Mouse (Mus musculus) midbrain, embryonic 10.5 days (tissue): ENCODE results near the gene Tanc2. TPM values are rescaled to one million over a fixed set of nuclear protein-coding genes. Genes with fewer than 3 reads are reported as not detected.
A peak's percentile ranks its signal among the peaks of the same experiment; 100 is the strongest.

Source experiments
- DNase-seq: peaks from one replicate; pipeline ENCODE4 v3.0.0-alpha.2; 2017; ENCODE audit warnings: low spot score
- H3K27ac ChIP-seq: fragments of 300-500 bp; sonication (generic); replicated peaks from 2 replicates; pipeline ENCODE4 v1.5.1; 2016; ENCODE audit warnings: mild to moderate bottlenecking
- H3K27me3 ChIP-seq: fragments of 300-500 bp; sonication (generic); 2 replicates; pipeline ENCODE4 v1.6.1; 2016; ENCODE audit warnings: low read depth, mild to moderate bottlenecking; ENCODE audit not compliant: poor library complexity, severe bottlenecking
- H3K36me3 ChIP-seq: fragments of 300-500 bp; sonication (generic); 2 replicates; pipeline ENCODE4 v1.6.1; 2016; ENCODE audit warnings: mild to moderate bottlenecking, moderate library complexity
- H3K4me1 ChIP-seq: fragments of 300-500 bp; sonication (generic); 2 replicates; pipeline ENCODE4 v1.6.1; 2016
- H3K4me3 ChIP-seq: fragments of 300-500 bp; sonication (generic); 2 replicates; pipeline ENCODE4 v1.5.1; 2016; ENCODE audit warnings: mild to moderate bottlenecking, moderate library complexity
- H3K9me3 ChIP-seq: fragments of 300-500 bp; sonication (generic); replicated peaks from 2 replicates; pipeline ENCODE4 v1.6.1; 2016; ENCODE audit warnings: mild to moderate bottlenecking
- WGBS: fragments of 180-500 bp; shearing (Covaris S2); methylation state at CpG from one replicate; pipeline ENCODE4 v1.1.7; 2016; 5-methylcytosine and 5-hydroxymethylcytosine counted together
- polyA plus RNA-seq: library from polyadenylated mRNA; unstranded; fragments of >200 nt; fragmentation: Nextera tagmentation; extraction: Ambion mirVana; gene quantifications from 2 replicates; pipeline ENCODE4 v1.2.1, GENCODE M21; 2016

Tanc2 gene
- polyA plus RNA-seq: 5.3 and 6.8 TPM in 2 replicates

DNA sequence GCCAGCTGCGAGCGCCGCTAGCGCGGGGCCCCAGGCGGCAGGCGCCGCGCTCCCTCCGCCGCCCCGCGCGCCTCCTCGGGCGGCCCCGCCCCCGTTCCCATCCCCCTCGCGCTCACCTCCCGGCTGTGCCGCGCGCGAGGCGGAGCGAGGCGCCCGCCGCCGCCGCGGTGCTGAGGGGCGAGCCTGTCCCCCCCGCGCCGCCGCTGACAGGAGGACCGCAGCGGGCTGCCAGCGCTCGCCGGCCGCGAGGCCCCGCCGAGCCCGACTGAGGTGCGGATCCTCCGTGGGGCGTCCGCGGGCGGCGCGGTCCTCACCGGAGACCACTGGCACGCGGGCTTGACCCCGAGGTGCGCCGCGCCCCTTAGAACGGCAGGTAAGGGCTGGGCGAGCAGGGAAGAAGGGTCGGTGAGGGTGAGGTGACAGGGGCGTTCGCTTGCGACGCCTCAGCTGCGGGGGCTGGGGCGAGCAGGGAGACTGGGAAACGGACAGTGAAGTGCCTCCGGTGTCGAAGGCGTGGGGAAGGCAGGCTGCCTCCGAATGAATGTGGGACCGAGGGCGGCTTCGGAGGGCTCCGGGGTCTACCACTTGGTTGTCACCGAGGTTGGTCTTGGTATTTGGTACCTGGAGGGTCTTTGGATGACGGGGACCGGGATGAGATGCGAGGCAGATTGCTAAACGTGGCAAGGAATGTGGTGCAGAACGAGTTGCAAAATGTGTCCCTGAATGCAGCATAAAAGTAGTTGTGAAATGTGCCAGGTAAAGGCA, at the start of gene Tanc2:
Gene Tanc2 (plus strand): TSS at position 110 of the 765 bp plus-strand sequence.
- 2% methylated on average over 76 of the region's 87 CpGs for WGBS
- Histone ChIP-seq H3K27ac (peak within 1 kb of the TSS; percentile 95), H3K4me1 (peaks cover 23% of the 10 kb centered on the region), H3K27me3 (peaks cover 9% of the 10 kb centered on the region), H3K36me3 (no peaks in the 10 kb centered on the region), H3K9me3 (no peaks in the 10 kb centered on the region), H3K4me3 (peak within 1 kb of the TSS; percentile 87)
- DNase-seq: peak; percentile 61

DNA sequence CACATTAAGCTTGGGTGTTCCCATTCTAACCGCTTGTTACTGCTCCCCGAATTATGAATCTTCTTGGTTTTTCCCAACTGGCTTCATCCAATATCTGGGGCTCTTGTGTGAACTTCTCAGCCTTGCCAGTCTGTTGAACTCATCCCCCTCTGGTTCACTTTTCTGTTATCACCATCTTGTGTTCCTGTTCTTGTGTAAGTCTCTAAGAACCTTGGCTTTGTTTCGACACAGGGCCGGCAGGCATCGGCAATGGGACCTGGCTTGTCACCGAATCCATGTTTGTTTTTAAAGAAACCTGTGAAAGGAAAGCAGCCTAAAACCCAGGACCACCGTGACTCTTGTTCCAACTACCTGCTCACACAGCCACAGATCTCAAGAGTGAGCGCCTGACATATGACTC, 49.0 kb upstream of the Tanc2 start:
- Histone ChIP-seq H3K27ac (no peak overlapping the region), H3K9me3 (no peaks in the 10 kb centered on the region), H3K36me3 (no peaks in the 10 kb centered on the region), H3K4me1 (peaks cover 9% of the 10 kb centered on the region), H3K4me3 (no peak overlapping the region), H3K27me3 (no peaks in the 10 kb centered on the region)
- no peak for DNase-seq
- 94% methylated on average over 8 of the region's 8 CpGs for WGBS

DNA sequence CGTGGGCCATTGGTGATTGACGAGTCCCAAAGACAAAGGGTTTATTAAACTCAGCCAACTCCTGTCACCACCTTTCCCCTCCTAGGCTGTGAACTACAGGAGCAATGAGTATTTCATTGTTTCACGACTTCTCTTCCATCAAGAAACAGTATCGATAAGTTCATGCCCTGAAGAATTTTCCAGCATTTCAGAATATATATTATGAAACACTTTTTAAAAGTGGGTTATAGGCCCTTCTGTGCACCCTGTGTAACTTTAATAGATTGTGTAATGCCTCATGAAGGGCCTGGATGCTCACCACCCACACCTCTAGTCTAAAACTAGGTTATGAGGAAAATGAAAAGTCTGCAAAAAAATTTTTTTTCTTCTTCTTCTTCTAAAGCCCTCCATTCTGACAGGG, 48.4 kb upstream of the Tanc2 start:
- no peak overlapping the region for H3K4me3 ChIP-seq
- peaks cover 12% of the 10 kb centered on the region for H3K4me1 ChIP-seq
- no peak for DNase-seq
- 86% methylated on average over 4 of the region's 4 CpGs for WGBS
- H3K27ac ChIP-seq: no peak overlapping the region
- no peaks in the 10 kb centered on the region for H3K9me3 ChIP-seq
- H3K36me3 ChIP-seq: no peaks in the 10 kb centered on the region
- H3K27me3 ChIP-seq: no peaks in the 10 kb centered on the region

DNA sequence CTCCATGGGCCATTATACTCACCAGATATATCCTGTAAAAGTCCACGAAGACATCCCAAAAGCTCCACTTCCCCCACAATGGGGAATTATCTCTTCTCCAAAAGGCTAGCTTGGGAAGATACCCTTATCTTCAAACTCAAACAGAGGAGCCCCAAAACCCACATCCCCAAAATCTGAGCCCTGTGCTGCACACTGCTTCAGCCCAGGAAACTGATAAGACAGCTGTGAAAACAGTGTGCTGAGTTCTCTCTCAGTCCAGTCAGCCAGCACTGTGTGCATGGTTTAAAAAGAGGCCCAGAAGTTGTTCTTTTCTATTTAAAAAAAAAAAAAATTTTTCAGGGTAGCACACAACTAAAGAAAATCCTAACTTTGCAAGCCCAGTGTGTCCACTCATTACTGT, 47.7 kb upstream of the Tanc2 start:
- peaks cover 15% of the 10 kb centered on the region for H3K4me1 ChIP-seq
- H3K9me3 ChIP-seq: no peaks in the 10 kb centered on the region
- H3K27me3 ChIP-seq: no peaks in the 10 kb centered on the region
- H3K4me3 ChIP-seq: no peak overlapping the region
- WGBS: 59% methylated on average over 1 of the region's 1 CpGs
- no peak overlapping the region for H3K27ac ChIP-seq
- no peaks in the 10 kb centered on the region for H3K36me3 ChIP-seq
- DNase-seq: no peak

DNA sequence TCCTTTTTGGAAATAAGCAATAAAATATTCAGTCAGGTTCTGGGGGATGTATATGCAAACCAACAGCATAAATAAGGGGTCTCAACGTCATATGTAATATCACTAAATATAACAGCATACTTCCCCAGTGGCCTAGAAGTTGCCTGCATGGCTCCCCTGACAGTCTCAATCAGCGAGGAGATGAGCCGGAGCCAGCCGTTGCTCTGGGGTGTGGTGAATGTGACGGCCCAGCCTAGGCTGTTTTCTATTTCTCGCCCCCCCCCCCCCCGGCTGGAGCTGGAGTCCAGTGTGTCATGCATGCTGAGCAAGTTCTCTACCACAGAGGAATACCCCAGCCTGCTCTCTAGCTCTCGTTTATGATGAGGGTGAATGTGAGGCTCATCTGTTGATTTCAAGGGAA, 44.0 kb upstream of the Tanc2 start:
- no peak for DNase-seq
- H3K36me3 ChIP-seq: no peaks in the 10 kb centered on the region
- no peak overlapping the region for H3K4me3 ChIP-seq
- H3K27ac ChIP-seq: peak overlapping the region; percentile 23; the same call in 1 of the 2 replicates
- H3K4me1 ChIP-seq: peaks cover 18% of the 10 kb centered on the region
- WGBS: 67% methylated on average over 8 of the region's 8 CpGs
- H3K27me3 ChIP-seq: no peaks in the 10 kb centered on the region
- no peaks in the 10 kb centered on the region for H3K9me3 ChIP-seq

DNA sequence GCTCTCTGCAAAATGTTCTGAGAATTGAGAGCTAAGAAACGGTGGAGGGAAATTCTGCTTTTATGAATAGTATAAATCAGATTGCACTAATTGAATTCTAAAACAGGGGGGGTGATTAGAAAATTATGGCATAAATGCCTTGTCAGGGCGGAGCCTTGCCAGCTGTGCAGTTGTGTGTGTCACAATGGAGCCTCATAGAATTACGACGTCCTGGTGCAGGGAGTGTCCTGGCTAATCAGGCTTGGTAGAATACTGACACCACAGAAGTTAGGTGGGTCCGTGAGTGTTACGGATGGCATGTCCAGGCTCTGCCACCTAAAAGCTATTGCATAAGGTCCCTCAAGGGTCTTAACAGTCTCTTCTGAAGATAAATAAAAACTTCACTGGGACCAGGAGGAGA, 43.4 kb upstream of the Tanc2 start:
- no peaks in the 10 kb centered on the region for H3K9me3 ChIP-seq
- no peak overlapping the region for H3K27ac ChIP-seq
- no peak overlapping the region for H3K4me3 ChIP-seq
- no peaks in the 10 kb centered on the region for H3K36me3 ChIP-seq
- DNase-seq: no peak
- 71% methylated on average over 6 of the region's 6 CpGs for WGBS
- peaks cover 18% of the 10 kb centered on the region for H3K4me1 ChIP-seq
- H3K27me3 ChIP-seq: no peaks in the 10 kb centered on the region

DNA sequence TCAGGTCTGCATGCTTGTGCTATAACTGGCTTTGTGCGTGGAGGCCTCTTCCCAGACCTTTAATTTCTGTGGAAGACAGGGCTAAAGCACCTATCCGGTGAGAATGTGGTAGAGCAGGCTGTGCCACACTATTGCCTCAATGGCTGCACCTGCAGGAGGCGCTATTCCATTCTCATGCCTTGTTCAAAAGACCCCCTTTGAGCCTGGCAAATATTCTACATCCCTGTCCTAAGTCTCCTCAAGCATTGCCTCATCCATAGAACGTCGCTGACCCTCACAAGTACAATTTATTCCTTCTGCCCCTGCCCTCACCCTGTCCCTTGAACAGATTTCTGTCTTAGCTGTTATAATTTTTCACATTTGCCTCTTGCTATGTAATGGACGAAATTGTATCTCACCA, 41.4 kb upstream of the Tanc2 start:
- H3K27ac ChIP-seq: no peak overlapping the region
- no peak for DNase-seq
- no peaks in the 10 kb centered on the region for H3K27me3 ChIP-seq
- no peaks in the 10 kb centered on the region for H3K9me3 ChIP-seq
- 83% methylated on average over 6 of the region's 6 CpGs for WGBS
- H3K4me1 ChIP-seq: peaks cover 23% of the 10 kb centered on the region
- H3K36me3 ChIP-seq: no peaks in the 10 kb centered on the region
- H3K4me3 ChIP-seq: no peak overlapping the region

DNA sequence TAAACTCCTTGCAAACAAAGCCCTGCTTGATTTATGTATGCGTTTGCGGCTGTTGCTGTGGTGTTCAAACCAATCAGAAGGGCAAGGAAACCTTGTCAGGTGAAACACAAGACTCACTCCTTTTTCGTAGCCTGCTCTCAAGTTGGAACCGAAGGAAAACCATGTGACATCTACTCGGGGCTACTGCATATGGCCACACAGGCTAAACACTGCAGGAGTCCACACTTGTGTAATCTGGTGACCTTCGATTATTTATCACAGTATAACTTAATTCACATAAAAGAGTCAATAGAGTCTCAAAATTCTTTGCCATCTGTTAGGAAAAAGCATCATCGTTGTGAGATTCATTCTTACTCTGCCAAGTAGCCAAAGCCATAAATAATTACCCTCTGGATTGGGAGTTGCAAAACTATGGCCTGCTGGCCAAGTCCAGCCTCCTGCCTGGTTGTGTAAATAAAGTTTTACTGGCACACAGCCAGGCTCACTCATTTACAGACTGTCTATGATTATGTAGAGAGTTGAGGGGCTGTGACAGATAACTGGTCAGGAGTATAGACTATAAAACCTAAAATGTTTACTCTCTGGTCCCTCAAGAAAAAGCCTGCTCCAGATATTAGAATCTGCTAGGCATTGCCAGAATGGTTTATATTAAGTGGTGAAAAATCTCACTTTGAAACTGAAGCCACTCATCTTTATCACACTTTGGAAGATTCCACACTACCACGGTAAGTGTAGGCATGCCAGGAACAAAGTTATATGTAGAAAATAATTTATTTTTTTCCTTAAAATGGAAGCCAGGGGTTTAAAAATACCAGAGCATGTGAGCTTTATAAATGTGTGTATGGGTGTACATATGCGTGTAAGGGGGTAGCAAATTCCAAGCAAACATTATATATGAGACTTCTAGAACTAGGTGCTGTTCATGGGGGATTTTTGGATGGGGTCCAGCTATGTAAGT, 40.3 kb upstream of the Tanc2 start:
- H3K9me3 ChIP-seq: no peaks in the 10 kb centered on the region
- H3K36me3 ChIP-seq: no peaks in the 10 kb centered on the region
- DNase-seq: no peak
- H3K4me3 ChIP-seq: no peak overlapping the region
- no peaks in the 10 kb centered on the region for H3K27me3 ChIP-seq
- WGBS: 92% methylated on average over 9 of the region's 9 CpGs
- peaks cover 27% of the 10 kb centered on the region for H3K4me1 ChIP-seq
- no peak overlapping the region for H3K27ac ChIP-seq

DNA sequence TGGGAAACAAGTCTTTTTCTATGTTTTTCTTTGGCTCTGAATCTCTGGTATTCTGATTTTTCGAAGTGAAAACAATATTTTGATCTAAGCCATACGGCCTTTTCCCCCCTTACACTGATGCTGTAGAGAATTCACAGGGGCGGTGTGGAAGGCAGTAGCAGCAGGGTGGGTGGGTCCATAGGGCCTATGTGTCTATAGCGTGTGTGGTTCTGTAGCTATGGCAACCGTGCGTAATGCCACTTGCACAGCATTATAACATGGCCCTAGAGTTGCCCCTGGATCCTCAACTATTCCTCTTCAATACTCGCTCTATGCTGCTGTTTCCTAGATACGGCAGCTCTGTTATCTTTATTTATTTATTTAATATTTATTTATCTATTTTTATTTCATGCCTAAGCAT, 32.5 kb upstream of the Tanc2 start:
- Histone ChIP-seq H3K9me3 (no peaks in the 10 kb centered on the region), H3K27me3 (no peaks in the 10 kb centered on the region), H3K4me3 (no peak overlapping the region), H3K27ac (0 out of 2 replicates have a peak overlapping the region, but pooled peaks have one; percentile 57), H3K36me3 (no peaks in the 10 kb centered on the region), H3K4me1 (peaks cover 23% of the 10 kb centered on the region)
- peak; percentile 31 for DNase-seq
- 77% methylated on average over 8 of the region's 8 CpGs for WGBS

DNA sequence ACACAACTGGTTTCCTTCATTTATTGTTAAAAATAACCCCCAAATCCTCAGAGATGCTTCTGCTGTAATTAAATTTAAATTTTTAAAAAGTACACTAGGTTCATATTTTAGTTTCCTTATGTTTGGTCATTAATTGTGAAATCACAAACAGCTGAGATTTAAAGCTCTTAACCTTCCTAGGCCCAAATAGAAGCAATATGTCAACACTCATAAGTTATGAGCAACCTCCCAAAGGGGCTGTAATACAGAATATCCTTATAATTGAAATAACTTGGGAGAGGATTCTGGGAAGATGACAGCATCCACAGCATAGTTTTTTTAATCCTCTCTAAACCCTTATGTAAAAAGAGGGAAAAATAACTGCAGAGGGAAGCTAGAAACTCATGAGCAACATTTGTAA, 31.7 kb upstream of the Tanc2 start:
- Histone ChIP-seq H3K27ac (no peak overlapping the region), H3K4me3 (no peak overlapping the region), H3K9me3 (no peaks in the 10 kb centered on the region), H3K4me1 (peaks cover 17% of the 10 kb centered on the region), H3K36me3 (no peaks in the 10 kb centered on the region), H3K27me3 (no peaks in the 10 kb centered on the region)
- DNase-seq: no peak

DNA sequence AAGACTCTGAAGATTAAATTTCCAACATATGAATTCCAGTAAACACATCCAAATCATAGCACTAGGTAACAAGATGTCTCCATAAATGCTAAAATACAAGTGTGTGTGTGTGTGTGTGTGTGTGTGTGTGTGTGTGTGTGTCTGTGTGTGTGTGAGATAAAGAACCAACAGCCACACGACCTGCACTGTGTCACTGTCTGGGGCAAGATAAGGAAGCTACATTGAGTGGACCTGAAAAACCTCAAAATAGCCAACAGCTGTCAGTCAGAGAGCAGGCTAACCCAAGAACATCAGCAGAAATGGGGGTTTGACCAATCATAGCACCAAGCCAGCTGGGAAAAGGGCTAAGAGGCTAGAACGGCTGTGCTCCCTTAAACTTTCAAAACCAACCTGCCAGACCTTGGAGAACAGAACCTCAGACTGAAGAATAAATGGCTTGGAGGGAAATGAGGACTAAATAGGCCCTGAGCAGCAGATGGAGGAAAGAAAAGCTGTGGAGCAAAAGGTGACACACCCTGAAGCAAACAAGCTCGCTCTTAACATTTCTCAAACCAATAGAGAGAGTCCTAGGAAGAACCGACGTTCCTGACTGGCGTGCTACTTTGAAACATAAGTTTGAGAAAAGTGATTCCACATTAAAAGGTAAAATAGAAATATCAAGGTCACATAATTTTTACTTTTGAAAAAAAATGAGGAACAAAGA, 30.8 kb upstream of the Tanc2 start:
- Histone ChIP-seq H3K36me3 (no peaks in the 10 kb centered on the region), H3K27ac (no peak overlapping the region), H3K9me3 (no peaks in the 10 kb centered on the region), H3K4me3 (no peak overlapping the region), H3K4me1 (peaks cover 11% of the 10 kb centered on the region), H3K27me3 (no peaks in the 10 kb centered on the region)
- 92% methylated on average over 6 of the region's 6 CpGs for WGBS
- no peak for DNase-seq

DNA sequence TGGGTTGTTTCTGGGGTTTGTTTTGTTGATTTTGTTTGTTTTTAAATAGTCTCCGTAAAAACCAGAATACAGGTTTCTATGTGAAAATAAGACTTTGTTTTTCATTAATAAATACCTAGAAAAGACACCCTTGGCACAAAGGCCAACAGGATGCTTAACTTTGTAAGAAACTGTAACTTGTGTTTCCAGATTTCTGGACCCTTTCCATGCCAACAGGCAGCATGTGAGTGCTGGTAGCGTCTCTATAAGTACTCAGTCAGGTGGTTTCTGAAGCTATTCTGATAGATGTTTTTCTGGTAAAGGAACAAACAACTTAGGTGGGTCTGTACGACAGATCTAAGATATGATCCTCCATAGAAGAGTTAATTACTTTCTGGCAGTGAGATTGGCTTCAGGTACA, 26.2 kb upstream of the Tanc2 start:
- no peaks in the 10 kb centered on the region; the same call in none of the 2 replicates for H3K4me1 ChIP-seq
- no peak overlapping the region for H3K27ac ChIP-seq
- no peaks in the 10 kb centered on the region for H3K9me3 ChIP-seq
- H3K27me3 ChIP-seq: no peaks in the 10 kb centered on the region
- H3K36me3 ChIP-seq: no peaks in the 10 kb centered on the region
- DNase-seq: no peak
- no peak overlapping the region for H3K4me3 ChIP-seq
- 88% methylated on average over 3 of the region's 3 CpGs for WGBS
